Mouse (Mus musculus): ENCODE data around the gene A230050P20Rik. TPM values are rescaled to one million over a fixed set of nuclear protein-coding genes. Genes with fewer than 3 reads are reported as not detected.

Gene A230050P20Rik
- polyA plus RNA-seq, 1 experiment from 2014 or later = 14.1 TPM

GRCm38 (mm10) chr9:20895382-20895781, 26.9 kb downstream of the A230050P20Rik start:
- DNase-seq (ENCODE audit: low spot score) (no peak), ATAC-seq (replicated peaks; ENCODE audit: low FRiP score, low TSS enrichment, low read depth) (no peak)
- H3K36me3 ChIP-seq (ENCODE audit: control insufficient read depth, insufficient read depth, low read length) = peaks cover 70% of the 10 kb centered on the region
- no peaks in the 10 kb centered on the region for H3K9me3 ChIP-seq (ENCODE audit: control insufficient read depth, low read length)
- WGBS = 96% methylated on average over 9 of the region's 9 CpGs
- no peaks in the 10 kb centered on the region for H3K27me3 ChIP-seq (replicated peaks; ENCODE audit: control insufficient read depth, insufficient read depth, low read length)
- no peak overlapping the region for H3K27ac ChIP-seq (ENCODE audit: low read depth)
- no peak overlapping the region for H3K4me2 ChIP-seq (ENCODE audit: low read length)
- no peak overlapping the region for H3K4me3 ChIP-seq (ENCODE audit: low read depth, low read length)
- peaks cover 8% of the 10 kb centered on the region for H3K4me1 ChIP-seq (replicated peaks; ENCODE audit: control insufficient read depth, insufficient read depth, low read length)
- no peak overlapping the region for H3K9ac ChIP-seq (ENCODE audit: low read length)

- Histone ChIP-seq H3K4me2 (ENCODE audit: low read length) (peak overlapping the region; percentile 98), H3K9me3 (ENCODE audit: control insufficient read depth, low read length) (no peaks in the 10 kb centered on the region), H3K4me3 (ENCODE audit: low read depth, low read length) (peak overlapping the region; percentile 97), H3K27me3 (replicated peaks; ENCODE audit: control insufficient read depth, insufficient read depth, low read length) (no peaks in the 10 kb centered on the region), H3K36me3 (ENCODE audit: control insufficient read depth, insufficient read depth, low read length) (peaks cover 44% of the 10 kb centered on the region), H3K27ac (ENCODE audit: low read depth) (no peak overlapping the region), H3K4me1 (replicated peaks; ENCODE audit: control insufficient read depth, insufficient read depth, low read length) (peaks cover 8% of the 10 kb centered on the region), H3K9ac (ENCODE audit: low read length) (peak overlapping the region; percentile 85)
- whole genome bisulfite sequencing = 4% methylated on average over 33 of the region's 39 CpGs
- ATAC-seq (replicated peaks; ENCODE audit: low FRiP score, low TSS enrichment, low read depth) (peak; percentile 54), DNase-seq (ENCODE audit: low spot score) (no peak)
Observed at GRCm38 (mm10) chr9:20897736-20898510, 29.5 kb downstream of the A230050P20Rik start.

GRCm38 (mm10) chr9:20898511-20899073, 30.1 kb downstream of the A230050P20Rik start, which contains the start of gene Eif3g:
Gene Eif3g, minus strand, starts transcription at chr9:20898623.
- H3K9me3 ChIP-seq (ENCODE audit: control insufficient read depth, low read length) = no peaks in the 10 kb centered on the region
- H3K27ac ChIP-seq (ENCODE audit: low read depth) = no peak within 1 kb of the TSS
- WGBS = 6% methylated on average over 34 of the region's 34 CpGs
- no peaks in the 10 kb centered on the region for H3K27me3 ChIP-seq (replicated peaks; ENCODE audit: control insufficient read depth, insufficient read depth, low read length)
- peak within 1 kb of the TSS; percentile 98 for H3K4me2 ChIP-seq (ENCODE audit: low read length)
- H3K4me1 ChIP-seq (replicated peaks; ENCODE audit: control insufficient read depth, insufficient read depth, low read length) = peaks cover 8% of the 10 kb centered on the region
- peak within 1 kb of the TSS; percentile 97 for H3K4me3 ChIP-seq (ENCODE audit: low read depth, low read length)
- H3K36me3 ChIP-seq (ENCODE audit: control insufficient read depth, insufficient read depth, low read length) = peaks cover 38% of the 10 kb centered on the region
- ATAC-seq (replicated peaks; ENCODE audit: low FRiP score, low TSS enrichment, low read depth) (peak; percentile 83), DNase-seq (ENCODE audit: low spot score) (peak; percentile 89)
- peak within 1 kb of the TSS; percentile 85 for H3K9ac ChIP-seq (ENCODE audit: low read length)

GRCm38 (mm10) chr9:20901466-20902173, 33.2 kb downstream of the A230050P20Rik start:
- no peaks in the 10 kb centered on the region for H3K9me3 ChIP-seq (ENCODE audit: control insufficient read depth, low read length)
- peaks cover 25% of the 10 kb centered on the region for H3K36me3 ChIP-seq (ENCODE audit: control insufficient read depth, insufficient read depth, low read length)
- H3K4me2 ChIP-seq (ENCODE audit: low read length) = no peak overlapping the region
- H3K27ac ChIP-seq (ENCODE audit: low read depth) = no peak overlapping the region
- no peak overlapping the region for H3K4me3 ChIP-seq (ENCODE audit: low read depth, low read length)
- H3K4me1 ChIP-seq (replicated peaks; ENCODE audit: control insufficient read depth, insufficient read depth, low read length) = peaks cover 8% of the 10 kb centered on the region
- 13% methylated on average over 13 of the region's 13 CpGs for WGBS
- no peaks in the 10 kb centered on the region for H3K27me3 ChIP-seq (replicated peaks; ENCODE audit: control insufficient read depth, insufficient read depth, low read length)
- no peak overlapping the region for H3K9ac ChIP-seq (ENCODE audit: low read length)
- ATAC-seq (replicated peaks; ENCODE audit: low FRiP score, low TSS enrichment, low read depth) = no peak
- no peak for DNase-seq (ENCODE audit: low spot score)

GRCm38 (mm10) chr9:20902174-20902491, 33.7 kb downstream of the A230050P20Rik start:
- Histone ChIP-seq H3K4me3 (ENCODE audit: low read depth, low read length) (no peak overlapping the region), H3K36me3 (ENCODE audit: control insufficient read depth, insufficient read depth, low read length) (peaks cover 25% of the 10 kb centered on the region), H3K27me3 (replicated peaks; ENCODE audit: control insufficient read depth, insufficient read depth, low read length) (no peaks in the 10 kb centered on the region), H3K9me3 (ENCODE audit: control insufficient read depth, low read length) (no peaks in the 10 kb centered on the region), H3K4me2 (ENCODE audit: low read length) (no peak overlapping the region), H3K9ac (ENCODE audit: low read length) (no peak overlapping the region), H3K27ac (ENCODE audit: low read depth) (no peak overlapping the region), H3K4me1 (replicated peaks; ENCODE audit: control insufficient read depth, insufficient read depth, low read length) (peaks cover 6% of the 10 kb centered on the region)
- 17% methylated on average over 6 of the region's 6 CpGs for WGBS
- no peak for DNase-seq (ENCODE audit: low spot score)
- ATAC-seq (replicated peaks; ENCODE audit: low FRiP score, low TSS enrichment, low read depth) = no peak

GRCm38 (mm10) chr9:20909948-20910347, 41.5 kb downstream of the A230050P20Rik start:
- Histone ChIP-seq H3K4me1 (replicated peaks; ENCODE audit: control insufficient read depth, insufficient read depth, low read length) (no peaks in the 10 kb centered on the region), H3K4me2 (ENCODE audit: low read length) (no peak overlapping the region), H3K4me3 (ENCODE audit: low read depth, low read length) (no peak overlapping the region), H3K27ac (ENCODE audit: low read depth) (no peak overlapping the region), H3K36me3 (ENCODE audit: control insufficient read depth, insufficient read depth, low read length) (peaks cover 100% of the 10 kb centered on the region), H3K9ac (ENCODE audit: low read length) (no peak overlapping the region), H3K27me3 (replicated peaks; ENCODE audit: control insufficient read depth, insufficient read depth, low read length) (no peaks in the 10 kb centered on the region), H3K9me3 (ENCODE audit: control insufficient read depth, low read length) (no peaks in the 10 kb centered on the region)
- ATAC-seq (replicated peaks; ENCODE audit: low FRiP score, low TSS enrichment, low read depth) (no peak), DNase-seq (ENCODE audit: low spot score) (no peak)
- WGBS = 93% methylated on average over 9 of the region's 9 CpGs

- Histone ChIP-seq H3K4me1 (replicated peaks; ENCODE audit: control insufficient read depth, insufficient read depth, low read length) (no peaks in the 10 kb centered on the region), H3K27me3 (replicated peaks; ENCODE audit: control insufficient read depth, insufficient read depth, low read length) (no peaks in the 10 kb centered on the region), H3K9me3 (ENCODE audit: control insufficient read depth, low read length) (no peaks in the 10 kb centered on the region), H3K9ac (ENCODE audit: low read length) (no peak overlapping the region), H3K4me2 (ENCODE audit: low read length) (no peak overlapping the region), H3K27ac (ENCODE audit: low read depth) (no peak overlapping the region), H3K36me3 (ENCODE audit: control insufficient read depth, insufficient read depth, low read length) (peaks cover 100% of the 10 kb centered on the region), H3K4me3 (ENCODE audit: low read depth, low read length) (no peak overlapping the region)
- ATAC-seq (replicated peaks; ENCODE audit: low FRiP score, low TSS enrichment, low read depth) (no peak), DNase-seq (ENCODE audit: low spot score) (no peak)
- 78% methylated on average over 4 of the region's 4 CpGs for WGBS
Observed at GRCm38 (mm10) chr9:20916160-20916559, 47.7 kb downstream of the A230050P20Rik start.

GRCm38 (mm10) chr9:20923258-20923657, 54.8 kb downstream of the A230050P20Rik start:
- Histone ChIP-seq H3K36me3 (ENCODE audit: control insufficient read depth, insufficient read depth, low read length) (peaks cover 100% of the 10 kb centered on the region), H3K9ac (ENCODE audit: low read length) (no peak overlapping the region), H3K27ac (ENCODE audit: low read depth) (no peak overlapping the region), H3K4me2 (ENCODE audit: low read length) (no peak overlapping the region), H3K9me3 (ENCODE audit: control insufficient read depth, low read length) (no peaks in the 10 kb centered on the region), H3K27me3 (replicated peaks; ENCODE audit: control insufficient read depth, insufficient read depth, low read length) (no peaks in the 10 kb centered on the region), H3K4me3 (ENCODE audit: low read depth, low read length) (no peak overlapping the region), H3K4me1 (replicated peaks; ENCODE audit: control insufficient read depth, insufficient read depth, low read length) (no peaks in the 10 kb centered on the region)
- WGBS = 99% methylated on average over 3 of the region's 3 CpGs
- ATAC-seq (replicated peaks; ENCODE audit: low FRiP score, low TSS enrichment, low read depth) (no peak), DNase-seq (ENCODE audit: low spot score) (no peak)

Data from intestine, embryonic 14.5 days (tissue).